Mouse (Mus musculus): ENCODE results near the gene Psg16.
A peak's percentile ranks its signal among the peaks of the same experiment; 100 is the strongest.
"Not testable (repeated sequence)": the region's sequence is repeated elsewhere in the genome, so short reads cannot be mapped to it uniquely, and the experiment has no call there.

The Psg16 gene

DNA sequence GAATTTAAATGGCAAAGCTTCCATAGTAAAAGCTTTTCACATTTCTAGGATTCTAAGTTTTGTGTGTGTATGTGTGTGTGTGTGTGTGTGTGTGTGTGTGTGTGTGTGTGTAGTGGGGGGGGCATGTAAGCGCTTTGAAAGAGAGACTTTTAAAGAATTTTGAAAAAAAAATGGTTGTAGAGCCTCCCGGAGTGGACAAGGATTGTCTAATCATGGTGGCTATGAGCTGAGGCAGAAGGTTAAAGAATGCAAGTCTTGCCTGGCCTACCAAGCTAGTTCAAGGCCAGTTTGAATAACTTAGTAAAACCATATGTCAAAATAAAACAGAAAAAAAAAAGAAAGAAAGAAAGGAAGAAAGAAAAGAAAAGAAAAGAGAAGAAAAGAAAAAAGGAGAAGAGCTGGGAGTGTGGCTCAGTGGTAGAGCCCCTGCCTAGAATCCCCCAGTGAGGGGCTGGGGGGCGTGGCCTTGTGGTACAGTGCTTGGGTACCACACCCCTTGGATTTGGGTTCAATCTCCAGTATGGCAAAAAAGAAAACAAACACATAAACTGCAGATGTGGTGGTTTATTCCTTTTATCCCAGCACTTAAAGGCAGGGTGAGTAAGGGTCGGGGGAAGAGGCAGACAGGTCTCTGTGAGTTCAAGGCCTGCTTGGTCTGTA lies 18.4 kb upstream of the Psg16 start:
- DNase-seq (ENCODE audit: low read depth, low spot score) = no peak

DNA sequence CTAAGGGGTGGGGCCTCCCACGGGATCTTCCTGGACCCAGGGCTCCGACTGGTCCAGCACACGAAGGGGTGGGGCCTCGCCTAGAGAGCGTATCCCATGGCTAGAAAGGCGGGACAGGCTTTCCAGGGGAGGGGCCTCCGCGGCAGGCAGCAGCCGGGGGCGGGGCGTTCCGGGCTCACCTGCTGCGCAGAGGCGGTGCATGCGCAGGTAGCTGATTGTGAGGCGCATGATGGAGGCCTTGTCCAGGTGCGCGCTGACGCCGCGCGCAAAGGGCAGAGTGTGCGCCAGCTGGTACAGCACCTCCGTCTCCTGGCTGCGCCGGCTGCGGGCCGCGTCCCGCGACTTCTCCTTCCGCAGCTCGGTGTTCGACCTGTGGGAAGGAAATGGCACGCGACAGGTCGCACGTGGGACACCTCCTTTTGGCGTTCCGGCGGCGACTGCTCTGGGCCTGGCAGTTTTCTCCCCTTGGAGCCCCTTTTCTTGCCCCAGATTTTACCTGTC lies 17.7 kb upstream of the Psg16 start:
- DNase-seq (ENCODE audit: low read depth, low spot score) = peak; percentile 92

DNA sequence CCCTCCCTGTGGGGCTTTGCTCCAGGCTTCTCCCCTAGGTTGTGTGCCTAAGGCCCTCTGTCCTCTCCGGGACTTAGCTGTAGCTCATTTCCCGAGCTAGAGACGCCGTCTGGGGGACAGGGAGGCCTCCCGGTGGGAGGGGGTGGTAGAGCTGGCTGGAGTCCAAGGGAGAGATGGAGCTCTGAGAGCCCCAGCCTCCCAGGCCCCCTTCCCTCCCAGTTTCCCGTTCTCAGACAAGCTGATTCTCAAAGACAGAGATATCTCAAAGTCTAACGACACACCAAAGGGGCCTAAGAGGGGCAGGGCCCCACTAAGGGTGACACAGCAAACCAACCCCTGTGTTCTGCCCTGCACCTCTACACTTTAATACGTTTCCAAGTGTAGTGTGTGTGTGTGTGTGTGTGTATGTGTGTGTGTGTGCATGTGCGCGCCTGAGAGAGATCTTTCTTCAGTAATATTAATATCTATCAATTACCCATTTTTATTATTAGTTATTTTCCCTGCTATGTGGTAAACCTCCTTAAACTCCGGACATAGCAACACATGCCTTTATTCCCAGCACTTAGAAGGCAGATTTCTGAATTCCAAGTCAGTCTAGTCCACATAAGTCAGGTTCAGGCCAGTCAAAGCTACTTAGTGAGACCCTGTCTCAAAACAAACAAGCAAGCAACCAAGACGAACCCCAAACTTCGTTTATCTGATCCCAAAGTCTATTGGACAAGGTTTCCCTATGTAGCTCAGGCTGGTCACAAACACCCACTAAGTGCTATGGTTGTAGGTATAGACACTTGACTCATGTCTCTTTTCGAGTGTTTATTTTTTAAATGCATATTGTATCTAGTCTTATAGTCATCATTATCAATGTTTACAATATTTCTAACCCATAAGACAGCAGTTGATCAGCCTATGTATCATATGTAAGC lies 17.0 kb upstream of the Psg16 start:
- DNase-seq (ENCODE audit: low read depth, low spot score) = peak; percentile 67

DNA sequence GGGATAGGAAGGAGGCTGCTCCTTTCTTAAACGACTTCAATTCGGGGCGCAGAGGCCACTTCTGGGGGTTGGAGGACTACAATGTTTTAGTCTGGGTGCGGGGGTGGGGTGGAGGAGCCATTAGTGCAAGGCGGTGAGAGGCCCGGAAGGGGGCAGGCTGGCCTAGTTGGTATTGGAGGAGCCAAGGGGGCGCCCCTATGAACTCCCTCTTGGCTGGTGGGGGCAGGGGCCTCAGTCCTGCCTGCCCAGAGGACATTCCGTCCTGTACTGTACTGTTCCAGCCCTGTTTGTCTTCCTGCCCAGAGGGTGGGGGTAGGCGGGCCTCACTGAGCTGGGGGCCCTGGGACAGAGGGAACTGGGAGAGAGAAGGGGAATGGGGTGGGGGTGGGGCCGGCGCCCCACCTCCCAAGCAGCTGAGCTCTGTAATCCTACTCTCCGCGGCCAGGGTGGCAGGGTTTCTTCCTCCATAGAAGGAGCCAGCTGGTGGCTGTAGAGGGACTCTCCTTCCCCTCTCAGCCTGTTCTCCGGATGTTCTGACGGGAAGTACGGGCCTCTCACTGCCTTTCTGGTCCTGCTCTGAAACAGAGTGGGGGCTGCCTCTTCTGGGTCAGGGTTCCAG lies 15.7 kb upstream of the Psg16 start:
- no peak for DNase-seq (ENCODE audit: low read depth, low spot score)

DNA sequence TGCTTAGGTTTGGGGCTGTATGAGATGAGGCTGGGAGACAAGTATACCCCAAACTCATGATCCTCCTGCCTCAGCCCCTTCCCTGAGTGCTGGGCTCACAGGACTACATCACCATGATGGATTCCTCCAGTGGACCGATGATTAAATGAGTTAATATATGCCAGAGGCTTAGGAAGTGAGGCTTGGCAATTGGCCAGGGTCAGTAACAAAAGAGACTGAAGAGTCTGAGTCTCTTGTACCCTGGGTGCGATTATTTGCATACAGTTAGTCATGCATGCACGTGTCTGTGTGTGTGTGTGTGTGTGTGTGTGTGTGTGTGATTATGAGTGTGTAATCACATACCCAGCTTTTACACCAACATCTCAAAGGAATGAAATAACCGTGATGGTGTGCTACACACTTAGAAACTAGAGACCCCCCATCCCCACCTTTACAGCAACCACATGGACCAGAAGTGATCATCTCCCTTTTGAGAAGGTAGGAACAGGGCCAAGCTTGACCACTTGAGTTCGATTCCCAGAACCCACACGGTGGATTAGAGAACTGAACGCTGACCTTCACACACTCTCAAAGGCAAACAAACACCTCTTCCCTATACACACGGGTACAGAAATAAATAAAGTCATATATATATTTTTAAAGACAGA lies 14.9 kb upstream of the Psg16 start:
- no peak for DNase-seq (ENCODE audit: low read depth, low spot score)

GRCm38 (mm10) chr7:17059463-17059844 lies 14.4 kb upstream of the Psg16 start:
- DNase-seq (ENCODE audit: low read depth, low spot score) = no peak

- peak; percentile 51 for DNase-seq (ENCODE audit: low read depth, low spot score)
Observed at GRCm38 (mm10) chr7:17060031-17060781, 13.6 kb upstream of the Psg16 start.

- no peak for DNase-seq (ENCODE audit: low read depth, low spot score)
Observed at GRCm38 (mm10) chr7:17060782-17061605, 12.8 kb upstream of the Psg16 start.

- DNase-seq (ENCODE audit: low read depth, low spot score) = no peak
Observed at GRCm38 (mm10) chr7:17062389-17062788, 11.5 kb upstream of the Psg16 start, which contains the start of gene Hif3a. Gene Hif3a (minus strand): TSS chr7:17062427.

- DNase-seq (ENCODE audit: low read depth, low spot score) = no peak
Observed at GRCm38 (mm10) chr7:17062845-17063244, 11.0 kb upstream of the Psg16 start.

- DNase-seq (ENCODE audit: low read depth, low spot score) = no peak
Observed at GRCm38 (mm10) chr7:17065620-17066019, 8.2 kb upstream of the Psg16 start.

- DNase-seq (ENCODE audit: low read depth, low spot score) = peak; percentile 66
Observed at GRCm38 (mm10) chr7:17066412-17066811, 7.4 kb upstream of the Psg16 start.

- no peak for DNase-seq (ENCODE audit: low read depth, low spot score)
Observed at GRCm38 (mm10) chr7:17067000-17067399, 6.8 kb upstream of the Psg16 start.

- not testable (repeated sequence) for DNase-seq (ENCODE audit: low read depth, low spot score)
Observed at GRCm38 (mm10) chr7:17067651-17068050, 6.2 kb upstream of the Psg16 start.

DNA sequence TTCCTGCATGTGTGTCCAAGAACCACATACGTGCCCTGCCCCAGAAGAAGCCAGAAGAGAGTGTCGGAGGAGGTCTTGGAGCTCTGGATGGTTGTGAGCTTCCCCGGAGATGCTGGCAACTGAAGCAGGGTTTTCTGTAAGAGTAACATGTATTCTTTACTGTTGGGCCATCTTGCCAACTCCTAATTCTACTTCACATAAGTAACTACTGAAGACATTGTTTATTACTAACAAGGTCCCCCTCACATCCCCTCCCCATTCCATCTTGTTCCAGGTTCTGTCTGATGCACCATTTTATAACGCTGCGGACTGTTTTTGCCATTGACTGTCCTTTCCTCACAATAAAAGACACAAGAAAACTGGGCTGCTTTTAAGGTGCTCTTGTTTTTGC lies 332 bp upstream of the Psg16 start:
- no peak for DNase-seq (ENCODE audit: low read depth, low spot score)

DNA sequence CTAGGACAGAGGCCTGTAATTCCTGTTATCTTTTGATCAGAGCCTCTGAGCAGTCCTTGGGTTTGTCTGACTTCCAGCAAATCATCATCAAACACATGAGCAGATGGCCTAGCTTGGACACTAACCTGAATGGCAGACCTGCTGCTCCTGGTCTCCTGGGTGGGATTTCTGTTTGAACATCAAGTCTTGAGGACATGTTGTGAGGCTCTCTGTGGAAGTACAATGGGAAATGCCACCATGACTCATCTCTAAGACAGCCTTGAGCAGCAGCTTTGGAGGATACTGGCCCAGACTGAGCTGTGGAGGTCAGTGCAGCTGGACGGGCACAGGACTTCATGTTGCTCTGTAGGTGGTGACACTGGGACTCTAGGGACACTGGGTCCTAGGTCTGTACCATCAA lies 2.7 kb downstream of the Psg16 start:
- no peak for DNase-seq (ENCODE audit: low read depth, low spot score)

DNA sequence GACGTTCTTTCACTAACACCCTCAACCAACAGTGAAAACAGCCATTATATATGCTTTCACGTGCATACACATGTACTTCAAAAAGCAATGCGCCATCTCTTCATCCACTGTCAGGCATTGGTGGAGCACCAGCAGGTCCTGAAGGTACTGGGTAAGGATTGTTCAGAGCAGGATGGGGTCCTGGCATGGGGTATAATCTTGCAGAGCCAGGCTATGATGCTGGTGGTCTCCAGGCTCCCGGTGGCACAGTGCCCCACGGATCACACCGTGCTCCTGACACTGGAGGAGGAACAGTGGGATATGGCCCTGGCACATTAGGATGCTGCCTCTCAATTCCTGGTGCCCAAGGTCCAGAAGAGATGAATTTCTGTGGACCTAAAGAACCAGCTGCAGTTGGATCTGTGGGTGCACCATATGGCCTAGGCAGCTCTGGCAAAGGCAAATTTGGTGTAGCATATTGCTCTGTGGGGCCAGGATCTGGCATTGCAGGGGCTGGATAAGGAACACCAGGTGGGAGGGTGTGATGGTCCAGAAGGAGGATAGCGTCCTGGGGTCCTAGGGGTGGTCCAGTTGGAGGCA lies 4.3 kb downstream of the Psg16 start:
- no peak for DNase-seq (ENCODE audit: low read depth, low spot score)

GRCm38 (mm10) chr7:17082766-17083165 lies 8.9 kb downstream of the Psg16 start:
- no peak for DNase-seq (ENCODE audit: low read depth, low spot score)

GRCm38 (mm10) chr7:17087731-17088130 lies 13.9 kb downstream of the Psg16 start:
- no peak for DNase-seq (ENCODE audit: low read depth, low spot score)

DNA sequence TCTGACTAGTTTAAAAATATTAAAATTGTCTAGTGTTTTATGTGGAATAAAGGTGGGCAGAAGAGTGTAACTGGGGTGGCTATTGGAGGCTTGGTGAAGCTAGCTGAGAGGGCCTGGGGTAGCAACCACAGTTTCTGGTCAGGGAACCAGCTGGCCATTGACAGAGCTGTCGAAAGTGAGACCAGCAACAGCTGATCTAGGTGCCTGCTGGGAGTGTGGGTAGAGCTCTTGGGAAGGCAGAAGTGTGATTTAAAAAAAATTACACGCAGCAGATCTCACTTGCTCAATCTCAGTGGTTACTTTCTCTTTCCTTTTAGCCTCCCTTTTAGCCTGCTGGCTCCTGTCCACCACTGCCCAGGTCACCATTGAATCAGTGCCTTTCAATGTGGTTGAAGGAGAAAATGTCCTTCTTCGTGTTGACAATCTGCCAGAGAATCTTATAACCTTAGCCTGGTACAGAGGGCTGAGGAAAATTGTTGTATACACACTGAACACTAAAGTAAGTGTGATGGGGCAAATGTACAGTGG lies 16.3 kb downstream of the Psg16 start:
- DNase-seq (ENCODE audit: low read depth, low spot score) = no peak

Data from c-Kit-negative CD71-positive TER-119-positive erythroid progenitor cells, embryonic 14.5 days (primary cell).